In genomic region chr17:31257149-31257548, GRCm38 (mm10) we compare ENCODE assay signal across 35 mouse cellular contexts. TPM values are rescaled to one million over a fixed set of nuclear protein-coding genes. Genes with fewer than 3 reads are reported as not detected.
A peak's percentile ranks its signal among the peaks of the same experiment; 100 is the strongest.
DNase-seq lines count a peak whose midpoint lies in the region; ATAC-seq and TF ChIP-seq lines count a peak whose summit lies in the region.
"Had no signal": no experiment of that assay in that cellular context is flagged by ENCODE, and none has a peak within 500 bp of the region (broad histone marks: within the 10 kb centered on the region; RNA-seq: fewer than 3 reads in every experiment).

No protein-coding gene starts in this region.

- no peak overlapping the region for H3K4me2 ChIP-seq in stomach, postnatal 0 days (replicated peaks; ENCODE audit: low read depth)
- H3K4me2 ChIP-seq: embryonic facial prominence, embryonic 12.5 days; embryonic facial prominence, embryonic 15.5 days; heart, embryonic 13.5 days; hindbrain, embryonic 14.5 days had no signal

- intact Hi-C loops in gastrocnemius, adult 2 months (cut with DNase I), result loop anchor here (5.0 kb wide), 1 partner anchor 235 kb away; no protein-coding TSS in a partner anchor
- intact Hi-C loops in gastrocnemius, postnatal 14 days (cut with DNase I; ENCODE audit: low total_unique reads), result no loop called here
- intact Hi-C loops in left cerebral cortex, adult 2 months (cut with DNase I), result loop anchor here (2.0 kb wide), 1 partner anchor 236 kb away; no protein-coding TSS in a partner anchor

- no peak overlapping the region for H3K9ac ChIP-seq in stomach, postnatal 0 days (ENCODE audit: low read length)
- H3K9ac ChIP-seq: embryonic facial prominence, embryonic 12.5 days; embryonic facial prominence, embryonic 15.5 days; forebrain, postnatal 0 days; heart, embryonic 13.5 days; hindbrain, embryonic 14.5 days had no signal

- ATAC-seq in stomach, postnatal 0 days (ENCODE audit: low FRiP score, low TSS enrichment), result no peak
- ATAC-seq: CD4-positive, CD25-positive, alpha-beta regulatory T cell, adult 4 months; forebrain, embryonic 14.5 days; forebrain, postnatal 0 days; hindbrain, postnatal 0 days; Patski had no signal

- peak overlapping the region; percentile 60 for H3K4me3 ChIP-seq in gastrocnemius, adult 2 months
- H3K4me3 ChIP-seq in left cerebral cortex, adult 2 months, result no peak overlapping the region
- H3K4me3 ChIP-seq in stomach, postnatal 0 days (ENCODE audit: low read depth, low read length), result no peak overlapping the region
- H3K4me3 ChIP-seq: embryonic facial prominence, embryonic 12.5 days; embryonic facial prominence, embryonic 15.5 days; heart, adult 2 months; heart, embryonic 10.5 days; heart, embryonic 13.5 days had no signal

- H3K36me3 ChIP-seq in stomach, postnatal 0 days (ENCODE audit: control insufficient read depth, insufficient read depth, low read length), result no peaks in the 10 kb centered on the region
- H3K36me3 ChIP-seq: embryonic facial prominence, embryonic 12.5 days; embryonic facial prominence, embryonic 15.5 days; heart, embryonic 10.5 days; heart, embryonic 13.5 days had no signal

- H3K9me3 ChIP-seq in stomach, postnatal 0 days (ENCODE audit: control insufficient read depth, low read length), result no peaks in the 10 kb centered on the region
- H3K9me3 ChIP-seq: embryonic facial prominence, embryonic 12.5 days; embryonic facial prominence, embryonic 15.5 days; heart, embryonic 10.5 days; heart, embryonic 13.5 days had no signal

- WGBS in stomach, postnatal 0 days, result 84% methylated on average over 1 of the region's 1 CpGs

- no peaks in the 10 kb centered on the region for H3K27me3 ChIP-seq in stomach, postnatal 0 days (ENCODE audit: control insufficient read depth, insufficient read depth, low read length)
- H3K27me3 ChIP-seq: embryonic facial prominence, embryonic 12.5 days; embryonic facial prominence, embryonic 15.5 days had no signal

- TF ChIP-seq CTCF in gastrocnemius, adult 2 months (IDR thresholded peaks at IDR 0.05), result 0 out of 2 replicates have a peak, but pooled peaks have one; percentile 5
- peak; percentile 12; the same call in 1 of the 2 replicates for TF ChIP-seq CTCF in left cerebral cortex, adult 2 months (IDR thresholded peaks at IDR 0.05)
- peak; percentile 26 for TF ChIP-seq CTCF in stomach, postnatal 0 days (IDR thresholded peaks at IDR 0.05; ENCODE audit: low read depth)

- TF ChIP-seq EP300 in stomach, postnatal 0 days (optimal IDR thresholded peaks at IDR 0.05), result no peak

- peak overlapping the region; percentile 90 for H3K27ac ChIP-seq in gastrocnemius, adult 2 months
- H3K27ac ChIP-seq in left cerebral cortex, adult 2 months, result no peak overlapping the region
- H3K27ac ChIP-seq in stomach, postnatal 0 days (replicated peaks), result no peak overlapping the region
- H3K27ac ChIP-seq: embryonic facial prominence, embryonic 12.5 days; embryonic facial prominence, embryonic 15.5 days; heart, adult 2 months; heart, embryonic 10.5 days; heart, embryonic 13.5 days; hindbrain, embryonic 14.5 days; hindbrain, postnatal 0 days had no signal

- no peaks in the 10 kb centered on the region for H3K4me1 ChIP-seq in stomach, postnatal 0 days (replicated peaks; ENCODE audit: control insufficient read depth, insufficient read depth)
- H3K4me1 ChIP-seq: embryonic facial prominence, embryonic 12.5 days; heart, embryonic 13.5 days had no signal

- DNase-seq in gastrocnemius, adult 2 months, result no peak
- DNase-seq in gastrocnemius, postnatal 14 days, result no peak
- DNase-seq in left cerebral cortex, adult 2 months (ENCODE audit: extremely low spot score in 1 of 2, low spot score in 2 of 2), result no peak
- no peak for DNase-seq in left cerebral cortex, adult 11 months (ENCODE audit: low spot score)
- DNase-seq in thymus, postnatal 0 days (ENCODE audit: low spot score), result peak; percentile 30
- no peak for DNase-seq in thymus, postnatal 14 days
- DNase-seq in stomach, postnatal 0 days (ENCODE audit: low spot score), result no peak
- no peak for DNase-seq in kidney, postnatal 10 days
- DNase-seq: adrenal gland, postnatal 14 days; cerebellum, adult 11 months; cerebellum, adult 2 months; cerebellum, adult 9-11 months; cerebellum, postnatal 25 days; forebrain, postnatal 0 days; heart, adult 2 months; heart, postnatal 14 days; heart, postnatal 4 days had no signal

RNA-seq across cellular contexts. Expression of gene Rsph1, which starts 20.0 kb away (rescaled TPM):
- total RNA-seq in gastrocnemius, adult 2 months (2021), result 10 to 100 TPM in 1 of 2 experiments, 1 to 10 TPM in 1; 4.7 to 17.5 TPM
- 10 to 100 TPM; 10.0 to 12.5 TPM for total RNA-seq in gastrocnemius, postnatal 14 days (2021)
- total RNA-seq in left cerebral cortex, adult 2 months (2021), result 10 to 100 TPM; 14.5 to 19.8 TPM
- polyA plus RNA-seq in thymus, postnatal 0 days (2015; fragmentation: Nextera tagmentation; extraction: Ambion mirVana), result 0.90 and 1.2 TPM in 2 replicates
- polyA plus RNA-seq in stomach, postnatal 0 days (2015; fragmentation: Nextera tagmentation; extraction: Ambion mirVana), result 0.87 and 0.99 TPM in 2 replicates
- total RNA-seq: common myeloid progenitor, adult 5-6 weeks had no signal

RNA-seq across cellular contexts. Expression of gene Slc37a1, which starts 29.4 kb away (rescaled TPM):
- 1 to 10 TPM; 3.0 to 4.2 TPM for total RNA-seq in gastrocnemius, adult 2 months (2021)
- 1 to 10 TPM; 2.5 to 2.7 TPM for total RNA-seq in gastrocnemius, postnatal 14 days (2021)
- total RNA-seq in left cerebral cortex, adult 2 months (2021), result 10 to 100 TPM in 1 of 2 experiments, 1 to 10 TPM in 1; 9.4 to 12.0 TPM
- 12.8 and 14.1 TPM in 2 replicates for polyA plus RNA-seq in thymus, postnatal 0 days (2015; fragmentation: Nextera tagmentation; extraction: Ambion mirVana)
- 14.7 and 16.6 TPM in 2 replicates for polyA plus RNA-seq in stomach, postnatal 0 days (2015; fragmentation: Nextera tagmentation; extraction: Ambion mirVana)

RNA-seq across cellular contexts. Expression of gene Ubash3a, which starts 49.5 kb away (rescaled TPM):
- not detected for total RNA-seq in gastrocnemius, adult 2 months (2021)
- not detected for total RNA-seq in gastrocnemius, postnatal 14 days (2021)
- total RNA-seq in left cerebral cortex, adult 2 months (2021), result not detected
- 66.8 and 75.0 TPM in 2 replicates for polyA plus RNA-seq in thymus, postnatal 0 days (2015; fragmentation: Nextera tagmentation; extraction: Ambion mirVana)
- polyA plus RNA-seq in stomach, postnatal 0 days (2015; fragmentation: Nextera tagmentation; extraction: Ambion mirVana), result 0.13 and 0.18 TPM in 2 replicates
- total RNA-seq: gastrocnemius, adult 8-10 months had no signal
- polyA plus RNA-seq: C2C12; cerebellum, adult 2 months; forebrain, embryonic 14.5 days; forebrain, postnatal 0 days; frontal cortex, adult 2 months; hindbrain, embryonic 14.5 days; hindbrain, postnatal 0 days had no signal

RNA-seq across cellular contexts. Expression of gene Tmprss3, which starts 58.4 kb away (rescaled TPM):
- not detected for total RNA-seq in gastrocnemius, adult 2 months (2021)
- total RNA-seq in gastrocnemius, postnatal 14 days (2021), result not detected
- total RNA-seq in left cerebral cortex, adult 2 months (2021), result not detected
- 0.13 and 0.25 TPM in 2 replicates for polyA plus RNA-seq in thymus, postnatal 0 days (2015; fragmentation: Nextera tagmentation; extraction: Ambion mirVana)
- polyA plus RNA-seq in stomach, postnatal 0 days (2015; fragmentation: Nextera tagmentation; extraction: Ambion mirVana), result 0.39 TPM in 2 replicates
- total RNA-seq: adrenal gland, adult 18-20 months; adrenal gland, postnatal 14 days; forebrain, postnatal 0 days; gastrocnemius, adult 8-10 months; gastrocnemius, postnatal 36 days; heart, adult 2 months; heart, postnatal 14 days; heart, postnatal 4 days had no signal
- polyA plus RNA-seq: C2C12; forebrain, embryonic 11.5 days; forebrain, embryonic 14.5 days; forebrain, postnatal 0 days; heart, adult 2 months; heart, embryonic 10.5 days; heart, embryonic 13.5 days; heart, embryonic 16.5 days; hindbrain, embryonic 11.5 days; Patski had no signal
